9 mouse cellular contexts compared by ENCODE assay signal in genomic region chr2:120170726-120171125, GRCm38 (mm10). TPM values are rescaled to one million over a fixed set of nuclear protein-coding genes. Genes with fewer than 3 reads are reported as not detected.
DNase-seq lines count a peak whose midpoint lies in the region; ATAC-seq and TF ChIP-seq lines count a peak whose summit lies in the region.
"Had no signal": no experiment of that assay in that cellular context is flagged by ENCODE, and none has a peak within 500 bp of the region (broad histone marks: within the 10 kb centered on the region; RNA-seq: fewer than 3 reads in every experiment).

No protein-coding gene starts in this region.

- no peak for ATAC-seq in heart, embryonic 11.5 days (replicated peaks; ENCODE audit: insufficient number of reproducible peaks, low FRiP score, low TSS enrichment)

- 32% methylated on average over 1 of the region's 1 CpGs for WGBS in heart, embryonic 11.5 days (ENCODE audit: insufficient replicate concordance)
- WGBS in lung, adult 2 months, result 19% methylated on average over 1 of the region's 1 CpGs

- H3K27me3 ChIP-seq in heart, embryonic 11.5 days (ENCODE audit: control insufficient read depth, insufficient read depth, low read length), result 0 out of 2 replicates have a peak, but pooled peaks cover 2% of the 10 kb centered on the region
- H3K27me3 ChIP-seq: neural tube, embryonic 12.5 days had no signal

- peak; percentile 42; the same call in 1 of the 2 replicates for TF ChIP-seq CTCF in lung, adult 2 months (IDR thresholded peaks at IDR 0.05; ENCODE audit: insufficient read depth, low read length)

- no peak overlapping the region for H3K9ac ChIP-seq in heart, embryonic 11.5 days (ENCODE audit: low read depth, low read length)
- H3K9ac ChIP-seq: neural tube, embryonic 12.5 days had no signal

- H3K4me2 ChIP-seq in heart, embryonic 11.5 days, result no peak overlapping the region
- H3K4me2 ChIP-seq: neural tube, embryonic 12.5 days had no signal

- no peak overlapping the region for H3K27ac ChIP-seq in heart, embryonic 11.5 days (ENCODE audit: low read depth, low read length)
- H3K27ac ChIP-seq: neural tube, embryonic 12.5 days had no signal

- H3K36me3 ChIP-seq in heart, embryonic 11.5 days (ENCODE audit: control insufficient read depth, insufficient read depth, low read length), result no peaks in the 10 kb centered on the region
- H3K36me3 ChIP-seq: neural tube, embryonic 12.5 days had no signal

- H3K4me1 ChIP-seq in heart, embryonic 11.5 days (ENCODE audit: control insufficient read depth, insufficient read depth, low read length), result no peaks in the 10 kb centered on the region
- H3K4me1 ChIP-seq in lung, adult 2 months (ENCODE audit: control insufficient read depth, insufficient read depth, low read length), result no peaks in the 10 kb centered on the region
- H3K4me1 ChIP-seq: neural tube, embryonic 12.5 days had no signal

- TF ChIP-seq POLR2A in lung, adult 2 months (IDR thresholded peaks at IDR 0.05; ENCODE audit: borderline replicate concordance, extremely low read depth, low read depth, low read length), result no peak

- H3K4me3 ChIP-seq in heart, embryonic 11.5 days (ENCODE audit: low read depth, low read length), result no peak overlapping the region
- no peak overlapping the region for H3K4me3 ChIP-seq in lung, adult 2 months (replicated peaks; ENCODE audit: extremely low read depth, low read depth, low read length)
- H3K4me3 ChIP-seq: neural tube, embryonic 12.5 days had no signal

- H3K9me3 ChIP-seq in heart, embryonic 11.5 days (replicated peaks; ENCODE audit: control insufficient read depth, low read length), result no peaks in the 10 kb centered on the region
- H3K9me3 ChIP-seq: neural tube, embryonic 12.5 days had no signal

- intact Hi-C loops in heart, postnatal 10 days (cut with DNase I), result loop anchor here (1.0 kb wide), 1 partner anchor 85 kb away; no protein-coding TSS in a partner anchor

- peak; percentile 91 for DNase-seq in heart, adult 11 months
- peak; percentile 71 for DNase-seq in 416B (ENCODE audit: low read depth)
- DNase-seq in adrenal gland, postnatal 10 days, result peak; percentile 59
- DNase-seq in heart, postnatal 10 days, result peak; percentile 67 to 80
- DNase-seq in lung, adult 2 months, result peak; percentile 43
- DNase-seq in frontal cortex, postnatal 10 days (ENCODE audit: low spot score in 2 of 2), result no peak
- DNase-seq in urinary bladder, postnatal 10 days (ENCODE audit: low spot score), result no peak

RNA-seq across cellular contexts. Expression of gene Ehd4, which starts 16.3 kb away (rescaled TPM):
- polyA plus RNA-seq in heart, embryonic 11.5 days (2014; fragmentation: Nextera tagmentation; extraction: Ambion mirVana), result 97.3 and 113 TPM in 2 replicates
- total RNA-seq in adrenal gland, postnatal 10 days (2021), result 10 to 100 TPM; 38.0 to 39.6 TPM
- total RNA-seq in heart, postnatal 10 days (2021), result 100 to 1,000 TPM; 514 to 538 TPM
- polyA plus RNA-seq in lung, adult 2 months (2012; rRNA removed), result 236 and 247 TPM in 2 replicates

Comparison
In these comparisons a context has a peak if more than half of its experiments do, and no peak if none do; other contexts are left out.
1. DNase-seq: peak in heart, adult 11 months (single experiment), 416B (single experiment), adrenal gland, postnatal 10 days (single experiment), heart, postnatal 10 days (2 of 2) and lung, adult 2 months (single experiment); none in frontal cortex, postnatal 10 days (0 of 2) and urinary bladder, postnatal 10 days (single experiment).
2. RNA of gene Ehd4, which starts 16.3 kb away (total RNA-seq): 514 to 538 TPM in heart, postnatal 10 days; 38.0 to 39.6 TPM in adrenal gland, postnatal 10 days; every median in the first group is over 10 times any median in the second.